Mouse (Mus musculus): ENCODE measurements around the gene Ccsap.

GRCm38 (mm10) chr8:123813173-123813891 is 46.7 kb downstream of the Ccsap start:
- TF ChIP-seq CTCF (IDR thresholded peaks at IDR 0.05; ENCODE audit: borderline replicate concordance, insufficient read depth, low read depth, low read length) (no peak), POLR2A (IDR thresholded peaks at IDR 0.05; ENCODE audit: borderline replicate concordance, insufficient read depth, low read length) (no peak)

Measured in cerebellum, adult 2 months (tissue).